Comparison of ENCODE assay signal across 18 mouse cellular contexts in the genomic region with DNA sequence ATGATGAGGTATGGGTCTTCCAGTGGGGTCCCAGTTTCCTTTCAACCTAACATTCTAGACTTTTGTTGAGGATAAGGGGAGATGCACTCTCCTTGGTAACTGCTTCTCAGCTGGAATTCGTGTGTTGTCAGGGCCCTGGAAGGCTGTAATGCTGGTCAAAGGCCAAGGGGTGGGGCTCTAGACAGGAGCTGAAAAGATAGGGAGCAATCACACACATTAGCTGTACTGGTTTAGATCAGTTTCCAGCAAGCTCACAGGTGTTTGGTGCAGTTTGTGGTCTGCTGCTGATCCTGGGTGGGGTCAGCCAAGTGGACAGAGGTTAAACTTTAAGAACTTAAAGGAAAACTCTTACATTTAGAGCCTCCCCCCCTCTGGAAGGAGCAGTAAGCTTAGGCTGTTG. TPM values are rescaled to one million over a fixed set of nuclear protein-coding genes. Genes with fewer than 3 reads are reported as not detected.
A peak's percentile ranks its signal among the peaks of the same experiment; 100 is the strongest.
DNase-seq lines count a peak whose midpoint lies in the region; ATAC-seq lines count a peak whose summit lies in the region.
"Had no signal": no experiment of that assay in that cellular context is flagged by ENCODE, and none has a peak within 500 bp of the region (broad histone marks: within the 10 kb centered on the region; RNA-seq: fewer than 3 reads in every experiment).

No protein-coding gene starts in this region.

- H3K4me2 ChIP-seq in kidney, embryonic 15.5 days, result no peak overlapping the region
- H3K4me2 ChIP-seq in liver, embryonic 15.5 days, result no peak overlapping the region
- H3K4me2 ChIP-seq in heart, embryonic 11.5 days, result no peak overlapping the region
- H3K4me2 ChIP-seq: forebrain, embryonic 12.5 days; midbrain, embryonic 12.5 days had no signal

- H3K36me3 ChIP-seq in kidney, embryonic 15.5 days, result 0 out of 2 replicates have a peak, but pooled peaks cover 3% of the 10 kb centered on the region
- peaks cover 24% of the 10 kb centered on the region for H3K36me3 ChIP-seq in megakaryocyte, embryonic 14.5 days (replicated peaks; ENCODE audit: low read length)
- peaks cover 5% of the 10 kb centered on the region; the same call in 1 of the 2 replicates for H3K36me3 ChIP-seq in liver, embryonic 15.5 days (replicated peaks)
- H3K36me3 ChIP-seq in heart, embryonic 11.5 days (ENCODE audit: control insufficient read depth, insufficient read depth, low read length), result no peaks in the 10 kb centered on the region
- H3K36me3 ChIP-seq: forebrain, embryonic 12.5 days; limb, embryonic 10.5 days; midbrain, embryonic 12.5 days had no signal

- peaks cover 31% of the 10 kb centered on the region for H3K4me1 ChIP-seq in kidney, embryonic 15.5 days
- H3K4me1 ChIP-seq in megakaryocyte, embryonic 14.5 days, result peaks cover 48% of the 10 kb centered on the region
- peaks cover 37% of the 10 kb centered on the region for H3K4me1 ChIP-seq in liver, embryonic 15.5 days (replicated peaks)
- H3K4me1 ChIP-seq in heart, embryonic 11.5 days (ENCODE audit: control insufficient read depth, insufficient read depth, low read length), result peaks cover 16% of the 10 kb centered on the region

- peak; percentile 43 for DNase-seq in kidney, adult 11 months
- no peak for DNase-seq in cerebellum, adult 11-12 months
- DNase-seq in left cerebral cortex, postnatal 10 days (ENCODE audit: extremely low spot score in 1 of 2, low spot score in 2 of 2), result no peak
- DNase-seq: cerebellum, postnatal 25 days; lung, adult 2 months; lung, postnatal 36 days; thymus, adult 2 months had no signal

- ATAC-seq in kidney, embryonic 15.5 days (replicated peaks; ENCODE audit: low FRiP score), result no peak
- no peak for ATAC-seq in megakaryocyte, adult 5-6 weeks (ENCODE audit: poor library complexity, severe bottlenecking)
- ATAC-seq in liver, embryonic 15.5 days (ENCODE audit: insufficient read depth), result no peak
- no peak for ATAC-seq in heart, embryonic 11.5 days (replicated peaks; ENCODE audit: insufficient number of reproducible peaks, low FRiP score, low TSS enrichment)
- ATAC-seq: hindbrain, postnatal 0 days; Patski had no signal

- peaks cover 6% of the 10 kb centered on the region; the same call in 1 of the 2 replicates for H3K9me3 ChIP-seq in kidney, embryonic 15.5 days (replicated peaks)
- H3K9me3 ChIP-seq in megakaryocyte, embryonic 14.5 days, result peaks cover 11% of the 10 kb centered on the region
- H3K9me3 ChIP-seq in liver, embryonic 15.5 days (replicated peaks), result no peaks in the 10 kb centered on the region
- 0 out of 2 replicates have a peak, but pooled peaks cover 5% of the 10 kb centered on the region for H3K9me3 ChIP-seq in heart, embryonic 11.5 days (replicated peaks; ENCODE audit: control insufficient read depth, low read length)
- H3K9me3 ChIP-seq: forebrain, embryonic 12.5 days; limb, embryonic 10.5 days; midbrain, embryonic 12.5 days had no signal

- H3K27me3 ChIP-seq in kidney, embryonic 15.5 days, result no peaks in the 10 kb centered on the region
- H3K27me3 ChIP-seq in megakaryocyte, embryonic 14.5 days (replicated peaks), result no peaks in the 10 kb centered on the region
- H3K27me3 ChIP-seq in liver, embryonic 15.5 days, result no peaks in the 10 kb centered on the region
- no peaks in the 10 kb centered on the region for H3K27me3 ChIP-seq in heart, embryonic 11.5 days (ENCODE audit: control insufficient read depth, insufficient read depth, low read length)
- H3K27me3 ChIP-seq: forebrain, embryonic 12.5 days; midbrain, embryonic 12.5 days; Patski had no signal

- no peak overlapping the region for H3K27ac ChIP-seq in kidney, embryonic 15.5 days
- 0 out of 2 replicates have a peak overlapping the region, but pooled peaks have one; percentile 31 for H3K27ac ChIP-seq in liver, embryonic 15.5 days (replicated peaks)
- H3K27ac ChIP-seq in heart, embryonic 11.5 days (ENCODE audit: low read depth, low read length), result no peak overlapping the region
- H3K27ac ChIP-seq: forebrain, embryonic 12.5 days; hindbrain, postnatal 0 days; limb, embryonic 10.5 days; midbrain, embryonic 12.5 days had no signal

- intact Hi-C loops in left cerebral cortex, postnatal 10 days (cut with DNase I), result loop anchor here (10.0 kb wide), 1 partner anchor 57 kb away; no protein-coding TSS in a partner anchor

- no peak overlapping the region for H3K9ac ChIP-seq in kidney, embryonic 15.5 days
- no peak overlapping the region for H3K9ac ChIP-seq in liver, embryonic 15.5 days
- no peak overlapping the region for H3K9ac ChIP-seq in heart, embryonic 11.5 days (ENCODE audit: low read depth, low read length)
- H3K9ac ChIP-seq: forebrain, embryonic 12.5 days; midbrain, embryonic 12.5 days had no signal

- 27% methylated on average over 1 of the region's 1 CpGs for WGBS in kidney, embryonic 15.5 days
- 7% methylated on average over 1 of the region's 1 CpGs for WGBS in liver, embryonic 15.5 days (ENCODE audit: insufficient replicate concordance)
- 7% methylated on average over 1 of the region's 1 CpGs for WGBS in heart, embryonic 11.5 days (ENCODE audit: insufficient replicate concordance)

- H3K4me3 ChIP-seq in kidney, embryonic 15.5 days (replicated peaks), result no peak overlapping the region
- H3K4me3 ChIP-seq in megakaryocyte, embryonic 14.5 days (replicated peaks), result peak overlapping the region; percentile 74
- no peak overlapping the region for H3K4me3 ChIP-seq in liver, embryonic 15.5 days (replicated peaks)
- H3K4me3 ChIP-seq in heart, embryonic 11.5 days (ENCODE audit: low read depth, low read length), result no peak overlapping the region
- H3K4me3 ChIP-seq: forebrain, embryonic 12.5 days; limb, embryonic 10.5 days; midbrain, embryonic 12.5 days; myocyte had no signal

RNA-seq across cellular contexts. Expression of gene Nfe2l2, which starts 3.0 kb away (rescaled TPM):
- 70.2 and 71.2 TPM in 2 replicates for polyA plus RNA-seq in kidney, embryonic 15.5 days (2015; fragmentation: Nextera tagmentation; extraction: Ambion mirVana)
- 11.9 and 34.2 TPM in 2 replicates for polyA plus RNA-seq in megakaryocyte, embryonic 14.5 days (2012; ENCODE audit: insufficient read depth, low replicate concordance)
- 148 TPM in 2 replicates for total RNA-seq in megakaryocyte, adult 5-6 weeks (2015)
- total RNA-seq in megakaryocyte, adult 5-6 weeks (2017), result 81.2 and 94.4 TPM in 2 replicates
- polyA plus RNA-seq in liver, embryonic 15.5 days (2015; fragmentation: Nextera tagmentation; extraction: Ambion mirVana), result 37.1 and 40.7 TPM in 2 replicates
- 1 to 10 TPM; 9.7 to 9.8 TPM for total RNA-seq in left cerebral cortex, postnatal 10 days (2021)
- 46.7 and 48.7 TPM in 2 replicates for polyA plus RNA-seq in heart, embryonic 11.5 days (2014; fragmentation: Nextera tagmentation; extraction: Ambion mirVana)

RNA-seq across cellular contexts. Expression of gene Hnrnpa3, which starts 48.4 kb away (rescaled TPM):
- polyA plus RNA-seq in kidney, embryonic 15.5 days (2015; fragmentation: Nextera tagmentation; extraction: Ambion mirVana), result 381 and 397 TPM in 2 replicates
- polyA plus RNA-seq in megakaryocyte, embryonic 14.5 days (2012; ENCODE audit: insufficient read depth, low replicate concordance), result 28.2 and 136 TPM in 2 replicates
- total RNA-seq in megakaryocyte, adult 5-6 weeks (2015), result 596 and 620 TPM in 2 replicates
- 223 and 241 TPM in 2 replicates for total RNA-seq in megakaryocyte, adult 5-6 weeks (2017)
- polyA plus RNA-seq in liver, embryonic 15.5 days (2015; fragmentation: Nextera tagmentation; extraction: Ambion mirVana), result 96.7 and 101 TPM in 2 replicates
- 100 to 1,000 TPM; 329 to 339 TPM for total RNA-seq in left cerebral cortex, postnatal 10 days (2021)
- polyA plus RNA-seq in heart, embryonic 11.5 days (2014; fragmentation: Nextera tagmentation; extraction: Ambion mirVana), result 164 and 174 TPM in 2 replicates
